17 mouse cellular contexts compared by ENCODE assay signal in genomic region chr9:66624873-66625272, GRCm38 (mm10). TPM values are rescaled to one million over a fixed set of nuclear protein-coding genes. Genes with fewer than 3 reads are reported as not detected.
DNase-seq lines count a peak whose midpoint lies in the region; ATAC-seq and TF ChIP-seq lines count a peak whose summit lies in the region.
"Had no signal": no experiment of that assay in that cellular context is flagged by ENCODE, and none has a peak within 500 bp of the region (broad histone marks: within the 10 kb centered on the region; RNA-seq: fewer than 3 reads in every experiment).

No protein-coding gene starts in this region.

- H3K4me2 ChIP-seq in heart, embryonic 15.5 days = no peak overlapping the region
- no peak overlapping the region for H3K4me2 ChIP-seq in lung, embryonic 16.5 days (ENCODE audit: low read depth, low read length)
- H3K4me2 ChIP-seq: embryonic facial prominence, embryonic 15.5 days; kidney, embryonic 15.5 days; liver, embryonic 13.5 days; midbrain, embryonic 12.5 days; neural tube, embryonic 12.5 days had no signal

- H3K9me3 ChIP-seq in heart, embryonic 15.5 days (replicated peaks) = no peaks in the 10 kb centered on the region
- no peaks in the 10 kb centered on the region for H3K9me3 ChIP-seq in lung, embryonic 16.5 days (ENCODE audit: control insufficient read depth, low read length)
- H3K9me3 ChIP-seq: embryonic facial prominence, embryonic 15.5 days; hindbrain, embryonic 10.5 days; kidney, embryonic 15.5 days; liver, embryonic 13.5 days; midbrain, embryonic 12.5 days; neural tube, embryonic 12.5 days had no signal

- ATAC-seq in heart, embryonic 15.5 days (replicated peaks; ENCODE audit: insufficient number of reproducible peaks, insufficient read depth, low FRiP score, low read depth) = no peak
- ATAC-seq in lung, embryonic 16.5 days (ENCODE audit: low read depth) = no peak
- ATAC-seq: forebrain, embryonic 16.5 days had no signal

- H3K4me1 ChIP-seq in heart, embryonic 15.5 days (replicated peaks) = peaks cover 15% of the 10 kb centered on the region
- H3K4me1 ChIP-seq in lung, embryonic 16.5 days (replicated peaks; ENCODE audit: control insufficient read depth, insufficient read depth, low read length) = peaks cover 28% of the 10 kb centered on the region
- H3K4me1 ChIP-seq in small intestine, adult 2 months (ENCODE audit: control insufficient read depth, insufficient read depth, insufficient read length, low read length) = peaks cover 31% of the 10 kb centered on the region; the same call in 1 of the 2 replicates

- no peaks in the 10 kb centered on the region for H3K36me3 ChIP-seq in heart, embryonic 15.5 days
- H3K36me3 ChIP-seq in lung, embryonic 16.5 days (ENCODE audit: control insufficient read depth, insufficient read depth, low read length) = no peaks in the 10 kb centered on the region
- no peaks in the 10 kb centered on the region for H3K36me3 ChIP-seq in small intestine, adult 2 months (ENCODE audit: control insufficient read depth, insufficient read depth, low read length)
- H3K36me3 ChIP-seq: embryonic facial prominence, embryonic 15.5 days; hindbrain, embryonic 10.5 days; kidney, embryonic 15.5 days; liver, embryonic 13.5 days; midbrain, embryonic 12.5 days; neural tube, embryonic 12.5 days had no signal

- H3K27me3 ChIP-seq in heart, embryonic 15.5 days = no peaks in the 10 kb centered on the region
- H3K27me3 ChIP-seq in lung, embryonic 16.5 days (ENCODE audit: control insufficient read depth, insufficient read depth, low read depth, low read length) = no peaks in the 10 kb centered on the region
- H3K27me3 ChIP-seq in small intestine, adult 2 months (ENCODE audit: control insufficient read depth, insufficient read depth, low read length) = no peaks in the 10 kb centered on the region
- H3K27me3 ChIP-seq: embryonic facial prominence, embryonic 15.5 days; kidney, embryonic 15.5 days; liver, embryonic 13.5 days; midbrain, embryonic 12.5 days; neural tube, embryonic 12.5 days had no signal

- no peak for TF ChIP-seq CTCF in small intestine, adult 2 months (IDR thresholded peaks at IDR 0.05; ENCODE audit: extremely low read depth, insufficient read length, insufficient replicate concordance, low read depth, low read length)

- no peak for TF ChIP-seq POLR2A in small intestine, adult 2 months (IDR thresholded peaks at IDR 0.05; ENCODE audit: low read depth, low read length)

- intact Hi-C loops in heart, postnatal 36 days (cut with DNase I) = no loop called here

- no peak for DNase-seq in heart, postnatal 36 days
- DNase-seq in lung, postnatal 36 days = no peak
- DNase-seq in yolk sac, embryonic 10.5 days (ENCODE audit: low spot score) = peak; percentile 63
- no peak for DNase-seq in thymus, postnatal 4 days
- DNase-seq: cerebellum, adult 18-20 months; cerebellum, postnatal 25 days; gastrocnemius, postnatal 36 days; liver, embryonic 13.5 days had no signal

- H3K4me3 ChIP-seq in heart, embryonic 15.5 days = no peak overlapping the region
- H3K4me3 ChIP-seq in lung, embryonic 16.5 days (ENCODE audit: low read length) = no peak overlapping the region
- H3K4me3 ChIP-seq in small intestine, adult 2 months (ENCODE audit: low read depth, low read length) = no peak overlapping the region
- H3K4me3 ChIP-seq: embryonic facial prominence, embryonic 15.5 days; hindbrain, embryonic 10.5 days; kidney, embryonic 15.5 days; liver, embryonic 13.5 days; midbrain, embryonic 12.5 days; neural tube, embryonic 12.5 days had no signal

- H3K9ac ChIP-seq in heart, embryonic 15.5 days = no peak overlapping the region
- H3K9ac ChIP-seq in lung, embryonic 16.5 days (ENCODE audit: low read length) = no peak overlapping the region
- H3K9ac ChIP-seq: embryonic facial prominence, embryonic 15.5 days; kidney, embryonic 15.5 days; liver, embryonic 13.5 days; midbrain, embryonic 12.5 days; neural tube, embryonic 12.5 days had no signal

- peak overlapping the region; percentile 41; the same call in 1 of the 2 replicates for H3K27ac ChIP-seq in heart, embryonic 15.5 days
- H3K27ac ChIP-seq in lung, embryonic 16.5 days (ENCODE audit: low read length) = peak overlapping the region; percentile 72
- peak overlapping the region; percentile 21; the same call in 1 of the 2 replicates for H3K27ac ChIP-seq in small intestine, adult 2 months (ENCODE audit: insufficient read depth, low read depth, low read length)
- H3K27ac ChIP-seq: embryonic facial prominence, embryonic 15.5 days; hindbrain, embryonic 10.5 days; kidney, embryonic 15.5 days; liver, embryonic 13.5 days; midbrain, embryonic 12.5 days; neural tube, embryonic 12.5 days had no signal

- WGBS in heart, embryonic 15.5 days = 52% methylated on average over 1 of the region's 1 CpGs
- WGBS in lung, embryonic 16.5 days = 50% methylated on average over 1 of the region's 1 CpGs
- WGBS in small intestine, adult 2 months = 19% methylated on average over 1 of the region's 1 CpGs

RNA-seq across cellular contexts. Expression of gene Usp3, which starts 31.9 kb away (rescaled TPM):
- 30.5 and 35.6 TPM in 2 replicates for polyA plus RNA-seq in heart, embryonic 15.5 days (2015; fragmentation: Nextera tagmentation; extraction: Ambion mirVana)
- 10 to 100 TPM; 22.1 to 30.2 TPM for total RNA-seq in heart, postnatal 36 days (2021)
- 57.9 and 64.6 TPM in 2 replicates for polyA plus RNA-seq in lung, embryonic 16.5 days (2015; fragmentation: Nextera tagmentation; extraction: Ambion mirVana)
- polyA plus RNA-seq in small intestine, adult 2 months (2012; rRNA removed) = 9.4 and 19.8 TPM in 2 replicates

Comparison
In these comparisons a context has a peak if more than half of its experiments do, and no peak if none do; other contexts are left out.
1. H3K27ac ChIP-seq: peak in every context shown above with its lines; median percentile 72 in lung, embryonic 16.5 days; 41 in heart, embryonic 15.5 days; 21 in small intestine, adult 2 months.